Mouse (Mus musculus): ENCODE data around the gene Ucp3.

Ucp3 gene

GRCm38 (mm10) chr7:100472777-100473176, at the start of gene Ucp3:
Gene Ucp3, plus strand, starts transcription at chr7:100472990.
- no peak for DNase-seq

- no peak for DNase-seq
These were observed 47.0 kb upstream of the Ucp3 start for GRCm38 (mm10) chr7:100425795-100426194.

DNA sequence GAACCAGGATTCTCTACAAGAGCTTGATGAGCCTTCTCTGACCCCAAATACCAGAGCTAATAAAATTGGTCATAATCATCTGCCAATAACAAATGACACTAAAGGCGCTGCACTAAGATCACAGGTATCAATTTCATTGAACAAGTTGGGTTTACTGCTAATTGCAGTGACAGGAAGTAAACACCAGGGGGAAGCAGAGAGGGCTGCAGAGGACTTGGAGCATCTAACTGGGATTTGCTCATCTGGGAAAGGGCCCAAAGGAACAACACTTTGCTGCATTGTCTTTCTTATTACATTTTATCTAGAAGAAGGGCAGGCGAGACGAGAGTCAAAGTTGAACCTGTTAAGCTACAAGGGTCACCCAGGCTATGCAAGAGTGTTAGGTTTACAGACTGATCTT, 43.7 kb upstream of the Ucp3 start:
- DNase-seq, result peak; percentile 46

DNA sequence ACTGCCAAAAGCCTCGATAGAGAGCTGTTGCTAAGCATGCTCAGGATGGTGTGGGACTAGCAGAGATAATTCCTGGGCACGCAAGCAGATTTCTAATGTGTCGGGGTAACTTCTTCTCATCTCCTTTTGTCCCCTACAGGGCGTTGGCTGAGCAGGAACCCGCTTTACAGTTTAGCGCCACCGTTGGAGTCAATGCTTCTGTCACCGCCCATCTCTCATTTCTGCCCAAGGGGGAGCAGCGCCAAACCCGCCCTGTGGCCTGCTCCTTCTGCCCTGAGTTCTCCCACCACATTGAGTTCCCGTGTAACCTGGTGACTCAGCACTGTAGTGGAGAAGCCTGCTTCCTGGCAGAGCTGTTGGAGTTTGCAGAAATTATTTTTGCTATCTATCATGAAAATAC, 42.9 kb upstream of the Ucp3 start:
- DNase-seq, result no peak

DNA sequence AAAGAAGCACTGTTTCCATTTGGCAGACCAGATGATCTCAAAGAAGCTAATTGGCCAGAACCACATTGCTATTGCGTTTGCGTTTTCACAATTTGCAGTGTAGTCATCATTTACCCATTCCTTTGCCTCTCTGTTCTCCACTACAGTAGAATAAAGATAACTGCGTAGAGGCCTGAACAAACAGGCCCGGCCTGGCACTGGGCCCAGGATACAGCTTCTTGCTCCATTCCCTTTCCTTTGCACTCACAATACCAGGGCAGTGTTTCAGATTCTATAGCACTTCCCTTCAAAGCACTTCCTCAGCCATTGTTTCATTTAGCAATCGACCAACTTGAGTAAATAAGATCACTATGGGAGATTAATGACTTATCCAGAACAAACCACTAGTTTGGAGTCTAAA, 41.7 kb upstream of the Ucp3 start:
- no peak for DNase-seq

GRCm38 (mm10) chr7:100433295-100433694, 39.5 kb upstream of the Ucp3 start:
- DNase-seq, result no peak

- DNase-seq, result no peak
These were observed 29.1 kb upstream of the Ucp3 start for GRCm38 (mm10) chr7:100443728-100444127.

DNA sequence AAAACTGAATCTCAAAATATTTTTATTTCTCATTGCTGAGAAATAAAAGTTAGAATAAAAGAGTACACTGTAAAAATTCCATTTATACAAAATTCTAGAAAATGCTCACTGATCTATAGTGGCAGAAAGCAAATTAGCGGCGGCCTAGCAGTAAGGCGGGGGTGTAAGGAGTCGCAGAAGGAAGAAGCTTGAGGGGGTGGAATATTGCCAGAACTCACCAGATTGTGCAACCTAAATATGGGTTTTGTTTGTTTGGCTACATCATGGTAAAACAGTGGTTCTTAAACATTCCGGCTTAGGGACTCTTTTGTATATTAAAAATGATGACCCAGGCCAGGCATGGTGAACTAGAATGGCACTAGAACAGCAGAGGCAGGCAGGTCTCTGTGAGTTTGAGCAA, 26.5 kb upstream of the Ucp3 start:
- DNase-seq, result no peak

- no peak for DNase-seq
These were observed 24.3 kb upstream of the Ucp3 start for GRCm38 (mm10) chr7:100448530-100448929.

GRCm38 (mm10) chr7:100448985-100449384, 23.8 kb upstream of the Ucp3 start:
- no peak for DNase-seq

DNA sequence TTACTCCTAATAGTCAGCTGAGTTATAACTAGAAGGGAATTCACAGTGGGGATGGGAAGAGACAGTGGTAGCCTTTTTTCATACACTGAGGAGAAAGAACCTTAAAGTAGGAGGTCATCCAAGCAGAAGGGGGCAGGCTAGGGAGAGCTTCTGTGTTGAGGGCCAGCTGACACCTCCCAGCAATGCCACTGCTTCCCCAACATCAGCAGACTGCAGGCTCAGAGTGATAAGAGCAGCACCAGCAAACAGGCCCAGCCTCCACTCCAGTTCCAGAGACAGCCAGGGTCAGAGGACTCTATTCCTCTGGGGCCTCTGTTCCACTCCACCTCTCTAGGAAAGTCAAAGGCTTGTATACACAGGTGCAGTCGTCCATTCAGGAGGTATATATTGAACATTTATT, 14.6 kb upstream of the Ucp3 start:
- no peak for DNase-seq

GRCm38 (mm10) chr7:100459862-100460261, 12.9 kb upstream of the Ucp3 start:
- no peak for DNase-seq

DNA sequence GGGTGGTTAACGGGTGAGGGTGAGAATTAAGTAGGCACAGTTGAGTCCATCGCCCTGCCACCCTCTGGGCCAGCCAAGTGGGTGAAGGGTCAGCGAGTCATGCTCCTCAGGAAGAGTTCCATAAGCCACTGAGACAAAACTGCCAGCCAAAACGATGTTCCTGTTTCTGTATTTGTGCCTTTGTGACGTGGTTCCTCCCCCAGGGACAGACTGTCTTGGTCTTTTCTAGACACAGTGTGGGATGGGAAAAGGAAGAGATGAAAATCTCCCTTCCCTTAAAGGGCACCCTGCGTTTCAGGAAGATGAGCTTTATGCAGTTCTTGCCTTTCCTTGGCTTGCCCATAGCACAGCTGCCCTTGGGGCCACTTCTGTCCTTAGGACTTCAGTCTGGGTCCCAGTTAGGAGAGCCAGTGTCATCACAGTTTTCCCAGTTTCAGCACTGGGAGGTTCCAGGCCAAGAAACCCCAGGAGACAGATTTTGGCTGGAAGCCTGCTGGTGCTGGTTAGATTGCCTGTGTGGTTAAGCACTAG, 11.1 kb upstream of the Ucp3 start:
- DNase-seq, result peak; percentile 84

DNA sequence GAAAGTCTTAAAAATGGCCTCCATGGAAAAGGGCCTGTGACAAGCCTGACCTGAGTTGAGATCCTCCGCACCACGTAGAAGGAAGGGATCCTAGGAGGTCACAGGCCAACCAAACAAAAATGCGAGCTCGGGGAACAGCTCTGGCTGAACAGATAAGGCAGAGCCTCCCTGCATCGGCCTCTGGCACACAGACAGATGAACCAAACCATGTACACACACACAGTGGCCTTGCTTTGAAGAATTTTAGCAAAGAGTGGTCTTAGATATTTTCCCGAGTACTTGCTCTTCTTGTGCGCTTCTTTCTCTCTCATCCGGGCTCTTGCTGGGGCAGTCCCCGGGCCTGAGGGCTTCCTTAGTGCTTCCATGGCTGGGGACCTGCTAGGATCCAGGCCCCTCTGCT, 9.6 kb upstream of the Ucp3 start:
- no peak for DNase-seq

- DNase-seq, result no peak
These were observed 9.0 kb upstream of the Ucp3 start for GRCm38 (mm10) chr7:100463757-100464156.

DNA sequence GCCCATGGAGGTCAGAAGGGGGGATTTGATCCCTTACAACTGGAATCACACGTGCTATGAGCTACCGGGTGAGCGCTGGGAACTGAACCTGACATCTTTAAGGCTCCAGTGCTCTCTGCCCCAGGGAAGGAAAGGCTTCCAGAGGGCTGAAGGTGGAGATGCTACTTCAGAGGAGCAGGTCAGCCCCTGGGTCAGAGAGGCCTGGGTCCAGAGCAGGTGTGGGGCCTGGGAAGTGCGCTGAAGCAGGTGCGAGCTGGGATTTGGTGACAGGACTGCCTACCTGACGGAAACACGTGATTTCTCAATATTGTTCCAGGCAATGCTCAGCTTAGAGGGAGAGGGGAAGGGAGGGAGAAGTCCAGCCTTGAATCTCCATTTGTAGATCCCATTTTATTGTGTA, 8.5 kb upstream of the Ucp3 start:
- no peak for DNase-seq

- DNase-seq, result no peak
These were observed 7.5 kb upstream of the Ucp3 start for GRCm38 (mm10) chr7:100465248-100465647.

DNA sequence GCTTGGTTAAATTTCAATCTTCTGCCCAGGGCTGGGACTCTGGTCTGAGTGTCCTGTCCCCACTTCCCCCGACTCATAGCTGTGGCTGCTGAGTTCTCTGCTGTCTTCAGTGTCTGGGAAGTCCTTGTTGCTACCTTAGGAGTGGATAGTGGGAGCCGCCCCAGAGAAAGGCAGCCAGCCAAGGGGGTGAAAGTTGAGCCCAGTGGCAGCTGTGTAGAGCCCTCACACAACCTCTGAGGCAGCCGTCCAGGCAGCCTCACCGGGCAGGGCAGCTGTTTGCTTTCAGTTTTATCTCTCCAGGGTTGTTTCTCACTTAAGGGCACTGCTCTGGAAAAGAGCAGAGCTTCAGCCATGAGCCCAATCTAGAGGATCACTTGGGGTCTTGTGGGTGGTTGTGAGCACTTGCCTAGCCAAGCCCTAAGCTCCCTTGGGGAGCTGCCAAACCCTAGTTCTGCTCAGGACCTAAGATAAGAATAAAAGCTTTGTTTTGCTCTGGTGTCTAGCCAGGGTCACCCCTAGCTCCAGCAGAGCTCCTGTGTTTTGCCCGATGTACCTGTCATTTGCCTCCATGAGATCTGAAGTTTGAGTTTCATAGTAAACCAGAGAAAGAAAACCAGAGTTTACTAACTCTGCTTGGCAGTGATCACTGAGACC, 7.0 kb upstream of the Ucp3 start:
- no peak for DNase-seq

DNA sequence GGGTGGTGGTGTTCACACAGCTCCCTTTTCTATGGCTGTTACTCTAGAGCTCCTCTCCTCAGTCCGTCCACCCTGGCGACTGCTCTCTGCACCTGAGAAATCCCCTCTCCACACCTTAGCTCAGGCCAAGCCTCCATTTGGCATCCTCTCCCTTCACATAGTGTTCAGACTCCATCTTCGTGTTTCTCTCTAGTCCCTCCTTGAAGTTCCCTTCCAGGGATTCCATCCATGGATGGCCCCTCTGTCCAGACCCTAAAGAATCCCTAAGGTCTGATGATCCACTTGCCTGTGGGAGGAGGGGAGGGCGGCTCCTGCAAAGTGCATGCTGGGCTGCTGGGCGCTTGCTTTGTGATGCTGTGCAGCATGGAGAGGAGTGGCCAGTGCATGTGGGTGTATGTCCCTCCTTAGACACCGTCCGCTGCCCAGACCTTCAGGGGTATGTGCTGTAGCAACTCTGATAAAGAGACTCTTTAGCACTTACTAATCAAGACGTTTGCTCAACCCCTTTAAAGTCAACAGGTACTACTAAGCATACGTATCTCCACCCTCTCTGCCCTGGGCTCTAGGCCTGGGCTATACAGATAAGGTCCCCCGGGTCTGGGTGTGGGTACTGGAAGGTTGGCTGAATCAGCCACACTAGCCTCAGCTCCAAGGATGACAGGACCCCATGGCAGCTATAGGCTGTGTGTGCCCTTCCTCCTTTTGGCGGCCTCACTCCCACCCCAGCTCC, 5.8 kb upstream of the Ucp3 start:
- DNase-seq, result no peak

- no peak for DNase-seq
These were observed 4.0 kb upstream of the Ucp3 start for GRCm38 (mm10) chr7:100468761-100469160.

GRCm38 (mm10) chr7:100469502-100469901, 3.3 kb upstream of the Ucp3 start:
- no peak for DNase-seq

GRCm38 (mm10) chr7:100470796-100471406, 1.9 kb upstream of the Ucp3 start:
- no peak for DNase-seq

- DNase-seq, result no peak
These were observed 1.4 kb upstream of the Ucp3 start for GRCm38 (mm10) chr7:100471407-100471797.

DNA sequence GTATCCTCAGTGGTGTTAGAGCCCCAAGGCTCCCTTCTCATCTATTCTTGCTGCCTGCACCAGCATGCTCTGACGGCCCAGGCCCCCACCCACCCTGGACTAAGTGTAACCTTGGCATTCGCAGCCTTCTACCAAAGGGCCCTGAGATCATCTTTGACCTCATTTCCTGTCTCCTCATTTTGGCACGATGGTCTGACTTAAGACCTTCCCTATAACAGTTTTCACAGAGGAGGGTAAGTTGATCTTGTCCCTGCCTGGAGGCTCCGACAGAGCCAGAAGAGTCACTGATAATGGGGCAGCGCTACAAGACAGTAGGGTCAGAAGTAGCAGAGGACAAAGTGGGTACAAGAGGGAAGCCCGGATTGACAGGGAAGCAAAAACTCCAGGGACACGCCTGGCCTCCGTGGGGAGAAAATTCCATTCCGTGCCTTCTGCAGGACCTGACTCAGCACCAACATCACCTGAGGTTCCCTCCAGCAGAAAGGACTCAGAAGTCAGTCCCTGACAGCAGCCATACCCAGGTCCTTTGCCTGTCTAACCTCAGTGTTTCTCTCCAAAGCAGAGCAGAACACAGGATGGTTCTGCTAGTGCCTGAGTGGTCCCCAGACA, 1.2 kb downstream of the Ucp3 start:
- no peak for DNase-seq

All from right cerebral cortex, adult 18-20 months (tissue).